Mouse (Mus musculus) bone marrow macrophage, adult 2 months (primary cell): ENCODE results near the gene Pisd. TPM values are rescaled to one million over a fixed set of nuclear protein-coding genes. Genes with fewer than 3 reads are reported as not detected.
"Not testable (repeated sequence)": the region's sequence is repeated elsewhere in the genome, so short reads cannot be mapped to it uniquely, and the experiment has no call there.

ENCODE experiments used
- H3K27ac ChIP-seq: 2 replicates; pipeline ENCODE4 v1.5.1; 2012; ENCODE audit warnings: low read depth, low read length; ENCODE audit not compliant: insufficient read depth
- H3K4me1 ChIP-seq: 2 replicates; pipeline ENCODE4 v1.6.1; 2012; ENCODE audit warnings: low read length; ENCODE audit not compliant: control insufficient read depth, insufficient read depth
- H3K4me3 ChIP-seq: 2 replicates; pipeline ENCODE4 v1.5.1; 2012; ENCODE audit warnings: mild to moderate bottlenecking, low read length, moderate library complexity; ENCODE audit not compliant: insufficient read depth
- CTCF ChIP-seq: IDR thresholded peaks from 2 replicates; pipeline ENCODE4 v1.5.1; 2012; ENCODE audit warnings: low read depth, mild to moderate bottlenecking, low read length, moderate library complexity
- POLR2A ChIP-seq: IDR thresholded peaks from 2 replicates; pipeline ENCODE4 v1.6.1; 2012; ENCODE audit warnings: mild to moderate bottlenecking, low read depth, low read length, borderline replicate concordance
- polyA plus RNA-seq: library from polyadenylated mRNA; stranded (reverse); fragments of >200 nt; gene quantifications from 2 replicates; pipeline ENCODE4 v1.2.4, GENCODE M21; 2012; ENCODE audit not compliant: missing spikeins, insufficient read depth, insufficient read length

Pisd gene
- polyA plus RNA-seq, 1 experiment = 109 TPM

DNA sequence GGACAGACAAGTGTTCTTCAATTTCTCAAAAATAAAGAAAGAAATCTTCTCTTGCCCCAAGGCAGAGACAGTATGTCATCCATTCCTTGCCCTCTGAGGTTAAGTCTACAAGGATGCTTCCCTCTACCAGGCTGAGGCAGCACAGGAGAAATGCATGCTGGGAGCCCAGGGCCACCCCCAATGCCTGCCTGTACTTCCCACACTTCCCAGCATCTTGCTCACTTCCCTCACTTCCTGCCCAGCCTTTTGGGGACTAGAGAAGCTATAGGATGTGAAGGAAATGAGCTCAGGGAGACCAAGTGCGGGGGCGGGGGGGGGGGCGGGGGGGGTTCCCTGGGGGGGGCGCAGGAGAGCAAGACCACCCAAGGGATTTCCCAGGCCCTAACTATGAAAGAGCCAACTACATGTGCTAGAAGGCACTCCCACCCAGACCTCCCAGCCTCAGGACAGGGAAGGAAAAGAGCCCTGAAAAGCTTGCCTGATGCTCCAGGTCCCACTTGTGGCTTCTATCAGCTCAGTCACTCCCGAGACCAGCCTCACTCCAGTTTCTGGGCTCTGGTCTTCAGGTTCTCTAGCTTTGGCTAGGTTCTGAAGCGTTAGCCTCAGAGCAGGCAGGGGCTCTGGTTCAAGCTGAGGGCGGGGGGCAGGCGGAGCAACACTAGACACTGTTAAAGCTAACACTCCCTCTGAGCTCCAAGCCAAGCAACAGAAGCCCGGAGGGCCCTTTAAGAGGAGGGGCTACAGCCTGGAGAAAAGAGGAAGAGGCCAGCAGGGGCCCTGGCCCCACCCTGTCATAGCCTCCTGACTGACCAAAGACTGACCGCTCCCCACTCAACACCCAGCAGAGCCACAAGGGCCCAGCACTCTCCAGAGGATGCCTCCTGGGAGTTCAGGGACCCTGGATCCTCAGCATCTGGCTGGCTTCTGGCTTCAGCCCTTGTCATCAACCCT is 39.5 kb downstream of the Pisd start:
- peak overlapping the region; percentile 94 for H3K27ac ChIP-seq
- peak overlapping the region; percentile 82 for H3K4me3 ChIP-seq
- TF ChIP-seq CTCF (no peak), POLR2A (peak; percentile 86)
- H3K4me1 ChIP-seq = peaks cover 50% of the 10 kb centered on the region

DNA sequence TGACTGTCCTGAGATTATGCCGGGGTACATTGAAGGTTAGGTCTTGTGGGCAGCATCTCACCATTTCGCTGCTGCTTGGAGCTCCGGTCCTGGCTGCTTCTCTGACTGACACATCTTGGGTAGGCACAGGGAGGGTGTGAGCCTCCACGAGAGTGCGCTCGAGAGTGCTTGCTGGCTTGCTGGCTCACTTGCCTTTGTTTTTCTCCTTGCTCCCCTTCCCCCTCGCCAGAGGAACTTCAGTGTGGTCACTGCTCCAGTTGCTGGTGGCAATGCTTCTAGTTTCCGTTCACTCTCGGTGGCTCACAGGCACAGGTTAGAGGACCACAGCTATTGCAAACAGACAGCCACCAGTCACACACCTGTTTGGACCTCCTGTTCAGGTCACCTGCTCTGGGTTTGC is 43.3 kb downstream of the Pisd start:
- no peak overlapping the region for H3K4me3 ChIP-seq
- peaks cover 28% of the 10 kb centered on the region for H3K4me1 ChIP-seq
- H3K27ac ChIP-seq = no peak overlapping the region
- TF ChIP-seq POLR2A (no peak), CTCF (no peak)

DNA sequence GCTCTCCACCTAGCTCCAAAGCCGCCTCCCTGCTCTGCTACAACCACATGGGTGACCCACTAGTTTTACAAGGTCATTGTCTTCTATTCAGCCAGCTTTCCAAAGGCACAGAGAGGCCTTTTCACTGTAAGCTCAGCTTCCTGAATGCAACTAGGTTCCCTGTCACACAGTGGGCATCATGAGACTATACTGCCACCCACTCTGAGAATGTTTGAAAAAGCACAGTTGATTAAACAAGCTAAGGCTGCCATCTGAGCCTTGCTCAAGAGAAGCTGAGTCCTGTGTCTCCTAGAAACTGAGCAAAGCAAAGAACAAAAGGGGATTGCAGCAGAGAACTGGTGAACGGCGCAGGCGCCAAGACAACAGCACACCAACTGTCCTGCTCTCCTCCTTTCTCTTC is 44.1 kb downstream of the Pisd start:
- not testable (repeated sequence) for H3K4me3 ChIP-seq

DNA sequence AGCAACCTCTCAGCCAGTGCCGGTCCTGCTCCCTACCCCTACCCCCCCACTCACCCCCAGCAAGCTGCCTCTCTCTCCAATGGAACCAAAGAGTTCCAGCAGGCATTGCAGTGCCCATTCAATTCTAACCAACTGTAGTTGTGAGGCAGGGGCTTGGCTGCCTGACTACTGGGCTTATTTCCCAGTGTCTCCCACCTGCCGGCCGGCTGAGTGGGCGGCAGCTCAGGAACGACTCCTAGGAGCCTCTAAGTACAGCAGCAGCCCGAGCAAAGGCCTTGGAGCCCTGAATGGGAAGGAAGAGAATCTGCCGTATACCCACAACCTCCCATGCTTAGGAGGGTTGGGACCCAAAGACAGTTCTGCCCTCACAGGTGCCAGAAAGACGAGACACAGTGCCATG is 44.6 kb downstream of the Pisd start:
- peaks cover 26% of the 10 kb centered on the region for H3K4me1 ChIP-seq
- H3K27ac ChIP-seq, H3K4me3 ChIP-seq: not testable (repeated sequence)

More for the DNA sequence above, 44.1 kb downstream of the Pisd start:
- H3K27ac ChIP-seq = not testable (repeated sequence)
- H3K4me1 ChIP-seq = peaks cover 26% of the 10 kb centered on the region

DNA sequence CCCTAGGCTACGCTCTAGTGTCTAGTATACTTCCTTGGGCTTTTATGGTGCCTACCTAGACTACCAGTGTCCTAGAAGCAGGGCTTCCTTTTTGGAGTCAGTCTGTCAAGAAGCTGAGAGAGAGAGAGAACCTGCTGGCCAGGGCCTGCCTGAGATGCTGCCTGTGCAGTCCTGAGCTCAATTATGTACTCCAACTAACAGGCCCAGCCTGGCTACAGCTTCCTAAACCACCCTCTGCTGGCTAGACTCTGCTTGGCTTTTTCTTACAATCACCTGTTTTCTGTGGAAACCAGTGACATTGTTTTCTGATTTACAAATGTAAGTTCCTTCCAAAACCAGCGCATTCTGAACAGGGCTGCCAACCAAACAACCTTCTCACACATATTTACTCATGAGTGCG is 45.3 kb downstream of the Pisd start:
- Histone ChIP-seq H3K4me3 (no peak overlapping the region), H3K27ac (no peak overlapping the region)

DNA sequence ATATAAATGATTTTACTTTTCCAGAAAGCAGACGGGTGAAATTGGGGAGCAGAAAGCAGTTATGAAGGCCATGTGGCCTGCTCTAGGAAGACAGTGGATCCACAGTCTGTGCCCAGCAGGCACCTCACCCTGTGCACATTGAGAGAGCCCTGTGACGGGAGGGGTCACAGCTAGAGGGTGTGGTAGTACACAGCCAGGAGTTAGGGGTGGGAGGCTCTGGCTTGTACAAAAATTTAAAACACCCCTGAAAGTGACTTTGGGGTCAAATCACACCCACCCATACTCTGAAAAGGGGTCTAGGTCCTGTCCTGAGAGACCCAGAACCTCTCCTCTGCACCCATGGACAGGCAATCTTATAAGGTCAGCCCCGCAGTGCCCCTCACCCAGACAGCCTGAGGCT is 48.7 kb downstream of the Pisd start:
- H3K4me1 ChIP-seq, H3K4me3 ChIP-seq, H3K27ac ChIP-seq: not testable (repeated sequence)

More for the DNA sequence above, 45.3 kb downstream of the Pisd start:
- H3K4me1 ChIP-seq = peaks cover 22% of the 10 kb centered on the region
- TF ChIP-seq POLR2A (no peak), CTCF (no peak)

DNA sequence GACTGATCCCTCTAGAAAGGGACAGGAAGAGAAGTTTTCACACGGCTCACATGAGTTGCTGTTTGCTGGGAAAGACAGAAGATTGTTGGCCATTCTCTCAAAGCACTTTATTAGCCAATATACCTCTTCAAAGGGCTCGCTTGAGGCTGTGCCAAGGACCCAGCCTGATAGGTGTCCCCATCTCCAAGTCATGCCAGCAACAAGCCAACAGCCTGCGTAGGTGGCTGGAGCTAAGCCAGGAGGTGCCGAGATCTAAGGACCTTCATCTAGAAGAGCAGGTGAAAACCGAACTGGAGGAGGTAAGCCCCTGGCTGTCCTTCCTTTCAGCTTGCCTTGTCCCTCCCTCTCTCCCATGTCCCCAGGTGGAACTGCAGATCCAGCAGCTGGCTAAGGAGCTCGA is 49.7 kb downstream of the Pisd start:
- TF ChIP-seq CTCF (no peak), POLR2A (no peak)
- Histone ChIP-seq H3K4me3 (no peak overlapping the region), H3K27ac (no peak overlapping the region), H3K4me1 (no peaks in the 10 kb centered on the region)

DNA sequence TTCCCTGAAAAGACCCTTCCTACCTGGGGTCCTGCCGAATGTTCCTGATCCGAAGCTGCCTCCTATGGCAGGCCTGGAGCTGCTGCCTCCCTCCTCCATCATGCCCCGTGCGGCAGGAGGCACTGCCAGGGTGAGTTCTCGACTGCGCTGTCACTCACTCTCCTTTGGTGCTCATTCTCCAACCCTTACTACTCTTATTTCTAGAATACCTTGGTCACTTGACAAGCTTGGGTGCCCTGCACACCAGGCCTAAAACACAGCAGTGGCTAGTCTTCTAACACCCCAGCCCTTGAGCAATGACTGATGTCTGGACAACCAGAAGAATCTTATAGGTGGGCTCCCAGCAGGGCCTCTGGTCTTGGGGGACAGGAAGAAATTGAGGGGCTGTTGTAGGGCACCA is 51.6 kb downstream of the Pisd start:
- not testable (repeated sequence) for H3K27ac ChIP-seq, H3K4me1 ChIP-seq, H3K4me3 ChIP-seq

DNA sequence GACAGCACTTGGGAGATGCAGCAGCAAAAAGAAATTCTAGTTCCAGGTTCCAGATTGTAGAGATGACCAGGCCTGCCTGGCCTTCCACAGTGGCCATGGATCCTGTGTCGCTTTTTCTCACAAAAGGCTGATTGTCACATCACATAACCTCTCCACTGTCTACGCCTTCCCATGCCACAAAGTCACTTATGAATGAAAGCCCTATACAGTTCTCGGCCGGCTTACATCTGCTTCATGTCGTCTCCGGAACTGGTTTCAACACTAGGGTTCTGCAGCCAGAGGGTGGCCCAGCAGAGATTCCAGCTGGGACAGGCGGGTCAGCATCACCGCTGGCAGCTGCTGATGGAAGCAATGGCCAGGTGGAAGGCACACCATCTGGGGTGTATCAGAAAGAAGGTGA is 56.6 kb downstream of the Pisd start:
- Histone ChIP-seq H3K4me3 (no peak overlapping the region), H3K4me1 (0 out of 2 replicates have a peak, but pooled peaks cover 2% of the 10 kb centered on the region), H3K27ac (no peak overlapping the region)
- TF ChIP-seq POLR2A (no peak), CTCF (no peak)

DNA sequence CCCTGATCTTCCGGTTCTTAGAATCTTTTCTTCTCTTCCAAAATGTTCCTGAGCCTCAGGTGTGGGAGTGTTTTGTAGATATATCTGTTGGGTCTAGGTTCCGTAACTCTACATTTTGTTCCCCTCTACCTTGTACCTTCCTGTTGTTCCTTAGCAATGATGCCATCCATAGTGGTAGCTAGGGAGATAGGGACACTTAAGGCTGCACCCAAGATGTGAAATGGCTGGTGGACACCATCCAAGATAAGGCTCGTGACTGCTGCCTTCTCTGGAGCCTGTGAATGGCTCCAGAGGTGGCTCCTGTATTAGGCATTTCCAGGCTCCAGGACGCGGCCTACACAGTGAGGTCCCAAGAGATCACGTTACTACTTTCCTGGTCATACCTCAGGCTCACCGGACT is 57.1 kb downstream of the Pisd start:
- H3K27ac ChIP-seq = no peak overlapping the region
- TF ChIP-seq POLR2A (no peak), CTCF (no peak)
- H3K4me3 ChIP-seq = no peak overlapping the region
- 0 out of 2 replicates have a peak, but pooled peaks cover 2% of the 10 kb centered on the region for H3K4me1 ChIP-seq

DNA sequence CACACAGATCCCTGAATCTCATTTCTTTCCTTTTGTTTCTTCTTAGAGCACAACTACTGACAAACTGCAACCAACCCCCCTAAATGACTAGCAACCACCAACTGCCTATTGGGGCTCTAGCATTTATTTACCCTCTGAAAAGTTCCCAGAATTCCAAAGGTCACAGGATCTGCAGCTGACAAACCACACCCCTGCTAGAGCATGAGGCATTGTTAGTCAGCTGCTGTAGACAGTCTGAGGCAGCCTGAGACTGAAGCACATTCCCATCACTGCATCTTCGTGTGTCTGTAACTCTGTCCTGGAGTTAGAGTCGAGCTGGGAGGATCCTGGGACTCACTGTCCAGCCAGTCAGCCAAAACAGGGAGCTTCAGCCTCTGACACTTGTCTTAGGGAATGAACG is 60.0 kb downstream of the Pisd start:
- not testable (repeated sequence) for H3K4me1 ChIP-seq, H3K4me3 ChIP-seq, H3K27ac ChIP-seq
